Mouse (Mus musculus) hindbrain, embryonic 12.5 days (tissue): Measurements from ENCODE around the gene Gm26602. TPM values are rescaled to one million over a fixed set of nuclear protein-coding genes. Genes with fewer than 3 reads are reported as not detected.

Experiments used
- ATAC-seq: fragments of 200-750 bp; cut with Nextera tagmentation; 2 replicates; pipeline ENCODE4 v1.8.0; 2017; ENCODE audit warnings: moderate TSS enrichment; ENCODE audit not compliant: low FRiP score
- H3K27ac ChIP-seq: fragments of 300-500 bp; sonication (generic); 2 replicates; pipeline ENCODE4 v1.5.1; 2016; ENCODE audit warnings: mild to moderate bottlenecking
- H3K27me3 ChIP-seq: fragments of 300-500 bp; sonication (generic); 2 replicates; pipeline ENCODE4 v1.6.1; 2016; ENCODE audit warnings: mild to moderate bottlenecking
- H3K36me3 ChIP-seq: fragments of 300-500 bp; sonication (generic); 2 replicates; pipeline ENCODE4 v1.6.1; 2016; ENCODE audit warnings: mild to moderate bottlenecking
- H3K4me1 ChIP-seq: fragments of 300-500 bp; sonication (generic); 2 replicates; pipeline ENCODE4 v1.6.1; 2016
- H3K4me2 ChIP-seq: fragments of 300-500 bp; sonication (generic); replicated peaks from 2 replicates; pipeline ENCODE4 v1.6.1; 2016; ENCODE audit warnings: mild to moderate bottlenecking
- H3K4me3 ChIP-seq: fragments of 300-500 bp; sonication (generic); 2 replicates; pipeline ENCODE4 v1.5.1; 2016; ENCODE audit warnings: mild to moderate bottlenecking
- H3K9ac ChIP-seq: fragments of 300-500 bp; sonication (generic); 2 replicates; pipeline ENCODE4 v1.6.1; 2016; ENCODE audit warnings: mild to moderate bottlenecking, moderate library complexity
- H3K9me3 ChIP-seq: fragments of 300-500 bp; sonication (generic); replicated peaks from 2 replicates; pipeline ENCODE4 v1.6.1; 2016; ENCODE audit warnings: mild to moderate bottlenecking
- WGBS: fragments of 180-500 bp; shearing (Covaris S2); methylation state at CpG from one replicate; pipeline ENCODE4 v1.1.7; 2016; 5-methylcytosine and 5-hydroxymethylcytosine counted together
- polyA plus RNA-seq: library from polyadenylated mRNA; unstranded; fragments of >200 nt; fragmentation: Nextera tagmentation; extraction: Ambion mirVana; gene quantifications from 2 replicates; pipeline ENCODE4 v1.2.1, GENCODE M21; 2016

Gene Gm26602
- 25.5 and 54.9 TPM in 2 replicates for polyA plus RNA-seq

DNA sequence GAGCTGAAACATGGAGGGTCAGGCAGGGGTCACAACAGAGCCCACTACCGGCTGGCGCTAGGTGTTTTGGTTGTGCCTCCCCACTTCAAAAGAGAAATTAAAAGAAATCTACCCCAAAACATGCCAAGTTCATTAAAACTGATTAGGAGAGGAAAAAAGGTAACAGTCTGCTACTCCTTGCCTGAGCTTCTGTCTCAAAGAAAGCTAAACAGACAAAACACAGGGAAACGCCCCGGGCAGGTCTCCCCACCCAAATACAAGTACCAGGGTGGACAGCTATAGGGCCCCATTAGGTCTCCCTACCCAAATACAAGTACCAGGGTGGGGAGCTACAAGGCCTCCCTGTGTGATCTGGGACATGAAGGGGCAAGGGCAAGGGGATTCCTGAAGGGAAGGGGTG is at the start of gene Gm26602:
Gm26602 (plus strand) TSS at position 301 of the 400 bp plus-strand sequence.
- 96% methylated on average over 4 of the region's 4 CpGs for WGBS
- H3K4me3 ChIP-seq: no peak within 1 kb of the TSS
- peak within 1 kb of the TSS; percentile 77; the same call in 1 of the 2 replicates for H3K27ac ChIP-seq
- no peak within 1 kb of the TSS for H3K9ac ChIP-seq
- ATAC-seq: no peak
- no peak within 1 kb of the TSS for H3K4me2 ChIP-seq
- peaks cover 44% of the 10 kb centered on the region for H3K36me3 ChIP-seq
- no peaks in the 10 kb centered on the region for H3K9me3 ChIP-seq
- no peaks in the 10 kb centered on the region for H3K27me3 ChIP-seq
- peaks cover 26% of the 10 kb centered on the region for H3K4me1 ChIP-seq

- Histone ChIP-seq H3K9me3 (no peaks in the 10 kb centered on the region), H3K4me3 (no peak overlapping the region), H3K36me3 (peaks cover 92% of the 10 kb centered on the region), H3K27me3 (no peaks in the 10 kb centered on the region), H3K9ac (no peak overlapping the region), H3K4me2 (no peak overlapping the region), H3K4me1 (peaks cover 33% of the 10 kb centered on the region), H3K27ac (no peak overlapping the region)
- ATAC-seq: no peak
- 83% methylated on average over 25 of the region's 25 CpGs for WGBS
Observed at GRCm38 (mm10) chr10:79861230-79862048, 49.2 kb upstream of the Gm26602 start.

- 0 out of 2 replicates have a peak overlapping the region, but pooled peaks have one; percentile 4 for H3K27ac ChIP-seq
Observed at GRCm38 (mm10) chr10:79862049-79862788, 48.4 kb upstream of the Gm26602 start.

GRCm38 (mm10) chr10:79862925-79863324 is 47.7 kb upstream of the Gm26602 start:
- H3K36me3 ChIP-seq: peaks cover 90% of the 10 kb centered on the region
- peaks cover 26% of the 10 kb centered on the region for H3K4me1 ChIP-seq
- H3K27me3 ChIP-seq: no peaks in the 10 kb centered on the region
- ATAC-seq: no peak
- WGBS: 76% methylated on average over 10 of the region's 10 CpGs
- no peak overlapping the region for H3K4me3 ChIP-seq
- no peak overlapping the region for H3K9ac ChIP-seq
- no peak overlapping the region for H3K4me2 ChIP-seq
- H3K9me3 ChIP-seq: no peaks in the 10 kb centered on the region
- 0 out of 2 replicates have a peak overlapping the region, but pooled peaks have one; percentile 4 for H3K27ac ChIP-seq

More at GRCm38 (mm10) chr10:79862049-79862788, 48.4 kb upstream of the Gm26602 start:
- Histone ChIP-seq H3K4me1 (peaks cover 30% of the 10 kb centered on the region), H3K36me3 (peaks cover 92% of the 10 kb centered on the region), H3K27me3 (no peaks in the 10 kb centered on the region), H3K4me2 (no peak overlapping the region), H3K9ac (no peak overlapping the region), H3K4me3 (no peak overlapping the region), H3K9me3 (no peaks in the 10 kb centered on the region)
- no peak for ATAC-seq
- 87% methylated on average over 23 of the region's 23 CpGs for WGBS

- peak; percentile 42 for ATAC-seq
- Histone ChIP-seq H3K9me3 (no peaks in the 10 kb centered on the region), H3K4me2 (no peak overlapping the region), H3K4me3 (no peak overlapping the region), H3K9ac (0 out of 2 replicates have a peak overlapping the region, but pooled peaks have one; percentile 6), H3K27ac (peak overlapping the region; percentile 57), H3K36me3 (peaks cover 81% of the 10 kb centered on the region), H3K27me3 (no peaks in the 10 kb centered on the region), H3K4me1 (peaks cover 19% of the 10 kb centered on the region)
- 61% methylated on average over 10 of the region's 10 CpGs for WGBS
Observed at GRCm38 (mm10) chr10:79864351-79865188, 46.1 kb upstream of the Gm26602 start.

- Histone ChIP-seq H3K27me3 (no peaks in the 10 kb centered on the region), H3K4me2 (no peak overlapping the region), H3K4me1 (peaks cover 23% of the 10 kb centered on the region), H3K36me3 (peaks cover 80% of the 10 kb centered on the region), H3K9ac (0 out of 2 replicates have a peak overlapping the region, but pooled peaks have one; percentile 6), H3K4me3 (no peak overlapping the region), H3K27ac (peak overlapping the region; percentile 57), H3K9me3 (no peaks in the 10 kb centered on the region)
- peak; percentile 20; the same call in 1 of the 2 replicates for ATAC-seq
- 70% methylated on average over 12 of the region's 12 CpGs for WGBS
Observed at GRCm38 (mm10) chr10:79865189-79865601, 45.5 kb upstream of the Gm26602 start.

- H3K27ac ChIP-seq: peak overlapping the region; percentile 57
- no peaks in the 10 kb centered on the region for H3K9me3 ChIP-seq
- H3K36me3 ChIP-seq: peaks cover 77% of the 10 kb centered on the region
- H3K9ac ChIP-seq: no peak overlapping the region; the same call in 1 of the 2 replicates
- peaks cover 27% of the 10 kb centered on the region for H3K4me1 ChIP-seq
- WGBS: 71% methylated on average over 19 of the region's 19 CpGs
- ATAC-seq: no peak
- H3K4me2 ChIP-seq: no peak overlapping the region
- H3K4me3 ChIP-seq: no peak overlapping the region
- no peaks in the 10 kb centered on the region for H3K27me3 ChIP-seq
Observed at GRCm38 (mm10) chr10:79865801-79866295, 44.8 kb upstream of the Gm26602 start.

- no peak for ATAC-seq
- H3K9ac ChIP-seq: no peak overlapping the region
- peaks cover 33% of the 10 kb centered on the region for H3K4me1 ChIP-seq
- H3K36me3 ChIP-seq: peaks cover 77% of the 10 kb centered on the region
- no peak overlapping the region for H3K4me3 ChIP-seq
- WGBS: 76% methylated on average over 11 of the region's 11 CpGs
- peak overlapping the region; percentile 18; the same call in 1 of the 2 replicates for H3K27ac ChIP-seq
- no peaks in the 10 kb centered on the region for H3K27me3 ChIP-seq
- H3K9me3 ChIP-seq: no peaks in the 10 kb centered on the region
- no peak overlapping the region for H3K4me2 ChIP-seq
Observed at GRCm38 (mm10) chr10:79866601-79867000, 44.1 kb upstream of the Gm26602 start.

- H3K4me1 ChIP-seq: peaks cover 56% of the 10 kb centered on the region
- H3K36me3 ChIP-seq: peaks cover 35% of the 10 kb centered on the region
- H3K9me3 ChIP-seq: no peaks in the 10 kb centered on the region
- peak overlapping the region; percentile 81 for H3K4me2 ChIP-seq
- H3K9ac ChIP-seq: no peak overlapping the region; the same call in 1 of the 2 replicates
- ATAC-seq: no peak
- H3K4me3 ChIP-seq: peak overlapping the region; percentile 60; the same call in 1 of the 2 replicates
- 93% methylated on average over 8 of the region's 8 CpGs for WGBS
- no peaks in the 10 kb centered on the region for H3K27me3 ChIP-seq
- H3K27ac ChIP-seq: no peak overlapping the region
Observed at GRCm38 (mm10) chr10:79871845-79872244, 38.8 kb upstream of the Gm26602 start.

- Histone ChIP-seq H3K9me3 (no peaks in the 10 kb centered on the region), H3K27ac (peak overlapping the region; percentile 96), H3K36me3 (peaks cover 28% of the 10 kb centered on the region), H3K27me3 (no peaks in the 10 kb centered on the region), H3K9ac (peak overlapping the region; percentile 94), H3K4me3 (peak overlapping the region; percentile 60), H3K4me1 (peaks cover 48% of the 10 kb centered on the region), H3K4me2 (peak overlapping the region; percentile 81)
- ATAC-seq: peak; percentile 11; the same call in 1 of the 2 replicates
- 44% methylated on average over 3 of the region's 3 CpGs for WGBS
Observed at GRCm38 (mm10) chr10:79872862-79873261, 37.8 kb upstream of the Gm26602 start.

- Histone ChIP-seq H3K4me2 (peak overlapping the region; percentile 81), H3K9me3 (no peaks in the 10 kb centered on the region), H3K27me3 (no peaks in the 10 kb centered on the region), H3K27ac (peak overlapping the region; percentile 96), H3K4me3 (peak overlapping the region; percentile 60), H3K36me3 (peaks cover 28% of the 10 kb centered on the region), H3K9ac (peak overlapping the region; percentile 94), H3K4me1 (peaks cover 48% of the 10 kb centered on the region)
- 8% methylated on average over 6 of the region's 6 CpGs for WGBS
- ATAC-seq: no peak; the same call in 1 of the 2 replicates
Observed at GRCm38 (mm10) chr10:79873313-79873712, 37.3 kb upstream of the Gm26602 start.
